Mouse (Mus musculus): ENCODE data around the gene Ccdc189.

DNA sequence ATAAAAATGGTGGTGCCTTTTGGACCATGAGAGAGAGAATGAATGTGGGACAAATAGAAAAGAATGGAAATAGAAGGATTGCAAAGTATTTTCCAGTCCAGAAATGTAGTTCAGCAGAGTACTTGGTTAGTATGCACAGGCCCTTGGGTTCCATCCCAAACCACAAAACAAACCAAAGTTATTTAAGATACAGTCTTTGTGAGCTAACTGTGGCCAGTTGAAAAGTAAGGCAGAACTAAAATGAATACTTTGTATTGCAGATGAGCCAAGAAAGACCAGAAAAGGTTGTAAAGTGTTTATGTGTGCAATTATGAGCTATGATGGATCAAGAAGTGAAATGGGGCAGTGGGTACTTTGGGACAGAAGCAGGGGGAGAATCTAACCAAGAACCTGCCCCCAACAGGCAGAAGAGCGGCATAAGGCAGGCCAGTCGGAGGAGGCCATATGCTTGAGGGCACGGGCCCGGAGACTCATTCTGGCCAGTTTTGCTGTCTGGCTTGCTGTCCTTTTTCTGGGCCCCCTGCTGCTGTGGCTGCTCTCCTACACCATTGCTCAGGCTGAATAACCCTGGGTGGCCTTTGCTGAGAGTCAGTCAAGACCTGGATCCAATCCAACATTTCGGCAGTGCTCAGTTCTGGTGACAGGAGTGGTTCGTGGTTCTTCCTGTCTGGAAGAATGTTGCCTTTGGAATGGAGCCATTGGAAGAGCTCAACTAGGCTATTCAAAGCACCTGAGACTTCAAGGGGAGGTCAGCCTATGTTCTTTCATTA, 23.8 kb downstream of the Ccdc189 start:
- no peak for TF ChIP-seq CTCF (IDR thresholded peaks at IDR 0.05; ENCODE audit: insufficient read depth, low read length)
- no peak for TF ChIP-seq POLR2A (IDR thresholded peaks at IDR 0.05; ENCODE audit: borderline replicate concordance, extremely low read depth, low read depth, low read length)
